In genomic region chr6:86456727-86457126, GRCm38 (mm10) we compare ENCODE assay signal across 20 mouse cellular contexts. TPM values are rescaled to one million over a fixed set of nuclear protein-coding genes. Genes with fewer than 3 reads are reported as not detected.
"Had no signal": no experiment of that assay in that cellular context is flagged by ENCODE, and none has a peak within 500 bp of the region (broad histone marks: within the 10 kb centered on the region; RNA-seq: fewer than 3 reads in every experiment).

No protein-coding gene starts in this region.

- H3K4me1 ChIP-seq: neural tube, embryonic 12.5 days; neural tube, embryonic 13.5 days; neural tube, embryonic 15.5 days; stomach, embryonic 15.5 days had no signal

- H3K4me2 ChIP-seq: neural tube, embryonic 12.5 days; neural tube, embryonic 13.5 days; neural tube, embryonic 15.5 days; stomach, embryonic 15.5 days had no signal

- H3K4me3 ChIP-seq: neural tube, embryonic 12.5 days; neural tube, embryonic 13.5 days; neural tube, embryonic 15.5 days; stomach, embryonic 15.5 days had no signal

- H3K9ac ChIP-seq: neural tube, embryonic 12.5 days; neural tube, embryonic 13.5 days; neural tube, embryonic 15.5 days; stomach, embryonic 15.5 days had no signal

- DNase-seq: retina, postnatal 1 day; right cerebral cortex, adult 18-20 months; right cerebral cortex, postnatal 14 days; right cerebral cortex, postnatal 25 days; right cerebral cortex, postnatal 4 days; spleen, adult 18-20 months; thymus, adult 18-20 months; thymus, adult 2 months; thymus, postnatal 14 days; thymus, postnatal 25 days; thymus, postnatal 36 days; thymus, postnatal 4 days had no signal

- H3K9me3 ChIP-seq: neural tube, embryonic 12.5 days; neural tube, embryonic 13.5 days; neural tube, embryonic 15.5 days; stomach, embryonic 15.5 days had no signal

- H3K27ac ChIP-seq: neural tube, embryonic 12.5 days; neural tube, embryonic 13.5 days; neural tube, embryonic 15.5 days; stomach, embryonic 15.5 days; stomach, postnatal 0 days had no signal

- H3K27me3 ChIP-seq: neural tube, embryonic 12.5 days; neural tube, embryonic 13.5 days; neural tube, embryonic 15.5 days; stomach, embryonic 15.5 days had no signal

RNA-seq across cellular contexts. Expression of gene Gm44790, which starts 30.3 kb away (rescaled TPM):
- total RNA-seq: neutrophil, adult 5-6 weeks had no signal
- polyA plus RNA-seq: neural tube, embryonic 12.5 days; neural tube, embryonic 15.5 days; stomach, embryonic 14.5 days; stomach, embryonic 15.5 days; stomach, embryonic 16.5 days; stomach, postnatal 0 days had no signal
